Mouse (Mus musculus) embryonic facial prominence, embryonic 12.5 days (tissue): ENCODE results near the gene Eme2. TPM values are rescaled to one million over a fixed set of nuclear protein-coding genes. Genes with fewer than 3 reads are reported as not detected.
A peak's percentile ranks its signal among the peaks of the same experiment; 100 is the strongest.

Source experiments
- ATAC-seq: fragments of 200-750 bp; cut with Nextera tagmentation; 2 replicates; pipeline ENCODE4 v1.8.0; 2017; ENCODE audit not compliant: insufficient number of reproducible peaks, insufficient read depth, low FRiP score, low TSS enrichment
- H3K27ac ChIP-seq: fragments of 300-500 bp; sonication (generic); 2 replicates; pipeline ENCODE4 v1.5.1; 2016; ENCODE audit warnings: mild to moderate bottlenecking
- H3K27me3 ChIP-seq: fragments of 300-500 bp; sonication (generic); 2 replicates; pipeline ENCODE4 v1.6.1; 2016; ENCODE audit warnings: mild to moderate bottlenecking, moderate library complexity
- H3K36me3 ChIP-seq: fragments of 300-500 bp; sonication (generic); 2 replicates; pipeline ENCODE4 v1.6.1; 2016; ENCODE audit warnings: mild to moderate bottlenecking
- H3K4me1 ChIP-seq: fragments of 300-500 bp; sonication (generic); 2 replicates; pipeline ENCODE4 v1.6.1; 2016
- H3K4me2 ChIP-seq: fragments of 300-500 bp; sonication (generic); replicated peaks from 2 replicates; pipeline ENCODE4 v1.6.1; 2016; ENCODE audit warnings: mild to moderate bottlenecking, moderate library complexity
- H3K4me3 ChIP-seq: fragments of 300-500 bp; sonication (generic); 2 replicates; pipeline ENCODE4 v1.5.1; 2016; ENCODE audit warnings: mild to moderate bottlenecking
- H3K9ac ChIP-seq: fragments of 300-500 bp; sonication (generic); 2 replicates; pipeline ENCODE4 v1.6.1; 2016; ENCODE audit warnings: mild to moderate bottlenecking, moderate library complexity
- H3K9me3 ChIP-seq: fragments of 300-500 bp; sonication (generic); 2 replicates; pipeline ENCODE4 v1.6.1; 2016; ENCODE audit warnings: mild to moderate bottlenecking, moderate library complexity
- WGBS: fragments of 180-500 bp; shearing (Covaris S2); methylation state at CpG from one replicate; pipeline ENCODE4 v1.1.7; 2016; 5-methylcytosine and 5-hydroxymethylcytosine counted together
- polyA plus RNA-seq: library from polyadenylated mRNA; unstranded; fragments of >200 nt; fragmentation: Nextera tagmentation; extraction: Ambion mirVana; gene quantifications from 2 replicates; pipeline ENCODE4 v1.2.1, GENCODE M21; 2016

The Eme2 gene
- polyA plus RNA-seq, 1 experiment from 2014 or later = 42.4 TPM

GRCm38 (mm10) chr17:24861785-24862184 is 33.1 kb downstream of the Eme2 start:
- Histone ChIP-seq H3K9me3 (no peaks in the 10 kb centered on the region), H3K4me2 (no peak overlapping the region), H3K36me3 (peaks cover 40% of the 10 kb centered on the region; the same call in 1 of the 2 replicates), H3K4me1 (no peaks in the 10 kb centered on the region), H3K27ac (no peak overlapping the region), H3K4me3 (no peak overlapping the region), H3K27me3 (no peaks in the 10 kb centered on the region), H3K9ac (no peak overlapping the region)
- 88% methylated on average over 3 of the region's 3 CpGs for WGBS
- no peak for ATAC-seq

- Histone ChIP-seq H3K27me3 (no peaks in the 10 kb centered on the region), H3K4me2 (no peak overlapping the region), H3K36me3 (peaks cover 41% of the 10 kb centered on the region; the same call in 1 of the 2 replicates), H3K4me1 (no peaks in the 10 kb centered on the region), H3K4me3 (no peak overlapping the region), H3K9me3 (no peaks in the 10 kb centered on the region), H3K27ac (no peak overlapping the region), H3K9ac (no peak overlapping the region)
- 89% methylated on average over 8 of the region's 8 CpGs for WGBS
- ATAC-seq = no peak
Observed at GRCm38 (mm10) chr17:24860076-24860475, 34.8 kb downstream of the Eme2 start.

GRCm38 (mm10) chr17:24858967-24859366 is 35.9 kb downstream of the Eme2 start:
- no peaks in the 10 kb centered on the region for H3K27me3 ChIP-seq
- no peak for ATAC-seq
- H3K27ac ChIP-seq = no peak overlapping the region
- 85% methylated on average over 6 of the region's 6 CpGs for WGBS
- no peak overlapping the region for H3K4me2 ChIP-seq
- H3K9me3 ChIP-seq = no peaks in the 10 kb centered on the region
- no peak overlapping the region for H3K4me3 ChIP-seq
- H3K36me3 ChIP-seq = peaks cover 39% of the 10 kb centered on the region; the same call in 1 of the 2 replicates
- H3K4me1 ChIP-seq = no peaks in the 10 kb centered on the region
- H3K9ac ChIP-seq = no peak overlapping the region

- Histone ChIP-seq H3K27me3 (no peaks in the 10 kb centered on the region), H3K4me1 (no peaks in the 10 kb centered on the region), H3K27ac (no peak overlapping the region), H3K9me3 (no peaks in the 10 kb centered on the region), H3K9ac (no peak overlapping the region), H3K4me3 (no peak overlapping the region), H3K36me3 (peaks cover 46% of the 10 kb centered on the region), H3K4me2 (no peak overlapping the region)
- 85% methylated on average over 8 of the region's 8 CpGs for WGBS
- ATAC-seq = no peak
Observed at GRCm38 (mm10) chr17:24857831-24858470, 36.9 kb downstream of the Eme2 start.

GRCm38 (mm10) chr17:24856589-24856988 is 38.3 kb downstream of the Eme2 start:
- Histone ChIP-seq H3K27me3 (peaks cover 3% of the 10 kb centered on the region; the same call in 1 of the 2 replicates), H3K9me3 (no peaks in the 10 kb centered on the region), H3K4me1 (no peaks in the 10 kb centered on the region), H3K9ac (no peak overlapping the region), H3K4me2 (no peak overlapping the region), H3K36me3 (peaks cover 41% of the 10 kb centered on the region), H3K27ac (no peak overlapping the region), H3K4me3 (no peak overlapping the region)
- ATAC-seq = no peak
- 89% methylated on average over 13 of the region's 13 CpGs for WGBS

- Histone ChIP-seq H3K36me3 (peaks cover 34% of the 10 kb centered on the region), H3K4me2 (no peak overlapping the region), H3K4me1 (peaks cover 4% of the 10 kb centered on the region), H3K27ac (no peak overlapping the region), H3K27me3 (peaks cover 9% of the 10 kb centered on the region; the same call in 1 of the 2 replicates), H3K4me3 (no peak overlapping the region), H3K9ac (no peak overlapping the region), H3K9me3 (no peaks in the 10 kb centered on the region)
- ATAC-seq = no peak
- WGBS = 81% methylated on average over 3 of the region's 3 CpGs
Observed at GRCm38 (mm10) chr17:24855838-24856464, 38.9 kb downstream of the Eme2 start.

- H3K4me3 ChIP-seq = peak overlapping the region; percentile 77
- no peak for ATAC-seq
- H3K4me1 ChIP-seq = peaks cover 14% of the 10 kb centered on the region
- peaks cover 18% of the 10 kb centered on the region for H3K36me3 ChIP-seq
- H3K27me3 ChIP-seq = peaks cover 10% of the 10 kb centered on the region; the same call in 1 of the 2 replicates
- no peaks in the 10 kb centered on the region for H3K9me3 ChIP-seq
- H3K4me2 ChIP-seq = peak overlapping the region; percentile 87
- no peak overlapping the region for H3K27ac ChIP-seq
- 78% methylated on average over 10 of the region's 10 CpGs for WGBS
- peak overlapping the region; percentile 66; the same call in 1 of the 2 replicates for H3K9ac ChIP-seq
Observed at GRCm38 (mm10) chr17:24851381-24852125, 43.3 kb downstream of the Eme2 start.

GRCm38 (mm10) chr17:24850773-24851127 is 44.1 kb downstream of the Eme2 start:
- Histone ChIP-seq H3K4me2 (peak overlapping the region; percentile 87), H3K27me3 (peaks cover 10% of the 10 kb centered on the region; the same call in 1 of the 2 replicates), H3K27ac (no peak overlapping the region), H3K36me3 (peaks cover 13% of the 10 kb centered on the region), H3K9me3 (no peaks in the 10 kb centered on the region), H3K4me3 (peak overlapping the region; percentile 77), H3K9ac (peak overlapping the region; percentile 66), H3K4me1 (peaks cover 14% of the 10 kb centered on the region)
- no peak for ATAC-seq
- 2% methylated on average over 20 of the region's 20 CpGs for WGBS

- under 1% methylated on average over 58 of the region's 58 CpGs for WGBS
- H3K4me2 ChIP-seq = peak within 1 kb of the TSS; percentile 87
- no peaks in the 10 kb centered on the region for H3K9me3 ChIP-seq
- peak; percentile 100 for ATAC-seq
- H3K36me3 ChIP-seq = peaks cover 13% of the 10 kb centered on the region
- peak within 1 kb of the TSS; percentile 66 for H3K9ac ChIP-seq
- H3K4me3 ChIP-seq = peak within 1 kb of the TSS; percentile 77
- H3K4me1 ChIP-seq = peaks cover 14% of the 10 kb centered on the region
- H3K27me3 ChIP-seq = peaks cover 10% of the 10 kb centered on the region; the same call in 1 of the 2 replicates
- H3K27ac ChIP-seq = peak within 1 kb of the TSS; percentile 87
Observed at GRCm38 (mm10) chr17:24850065-24850772, 44.7 kb downstream of the Eme2 start, which contains the start of gene Fahd1. TSS of gene Fahd1 (minus strand) at chr17:24850364.

GRCm38 (mm10) chr17:24849733-24850064 is 45.2 kb downstream of the Eme2 start:
- Histone ChIP-seq H3K9ac (peak overlapping the region; percentile 58), H3K4me1 (peaks cover 14% of the 10 kb centered on the region), H3K27ac (peak overlapping the region; percentile 87), H3K36me3 (peaks cover 13% of the 10 kb centered on the region), H3K4me2 (peak overlapping the region; percentile 87), H3K27me3 (peaks cover 10% of the 10 kb centered on the region; the same call in 1 of the 2 replicates), H3K9me3 (no peaks in the 10 kb centered on the region), H3K4me3 (peak overlapping the region; percentile 77)
- peak; percentile 54 for ATAC-seq
- WGBS = under 1% methylated on average over 21 of the region's 21 CpGs

- peaks cover 10% of the 10 kb centered on the region; the same call in 1 of the 2 replicates for H3K27me3 ChIP-seq
- ATAC-seq = no peak
- H3K9me3 ChIP-seq = no peaks in the 10 kb centered on the region
- H3K36me3 ChIP-seq = peaks cover 9% of the 10 kb centered on the region
- peaks cover 14% of the 10 kb centered on the region for H3K4me1 ChIP-seq
- H3K4me2 ChIP-seq = peak overlapping the region; percentile 87
- H3K9ac ChIP-seq = no peak overlapping the region
- no peak overlapping the region for H3K27ac ChIP-seq
- H3K4me3 ChIP-seq = 0 out of 2 replicates have a peak overlapping the region, but pooled peaks have one; percentile 7
Observed at GRCm38 (mm10) chr17:24848600-24849031, 46.3 kb downstream of the Eme2 start.
